Mouse (Mus musculus) myocyte (in vitro differentiated cells): ENCODE results near the gene Krt27.

Experiments
- CEBPB ChIP-seq: IDR thresholded peaks from 2 replicates; pipeline ENCODE4 v1.6.1; 2011; ENCODE audit warnings: mild to moderate bottlenecking, moderate library complexity; ENCODE audit not compliant: poor library complexity, insufficient read depth, severe bottlenecking
- E2F4 ChIP-seq: IDR thresholded peaks from one replicate; pipeline ENCODE4 v1.6.1; 2011; ENCODE audit warnings: mild to moderate bottlenecking, control low read depth, moderate library complexity; ENCODE audit not compliant: insufficient read depth
- MAX ChIP-seq: IDR thresholded peaks from one replicate; pipeline ENCODE4 v1.6.1; 2011; ENCODE audit warnings: low read depth, mild to moderate bottlenecking, control low read depth
- MYOD1 ChIP-seq, 3 experiments: IDR thresholded peaks; one replicate each; pipeline ENCODE4 v1.6.1; 2011; ENCODE audit warnings: control low read depth in 2 of 3, low read depth in 2 of 3, mild to moderate bottlenecking in 2 of 3, moderate library complexity in 1 of 3; ENCODE audit not compliant: insufficient read length in 2 of 3, control insufficient read depth in 1 of 3
- MYOG ChIP-seq, 3 experiments: IDR thresholded peaks; one replicate each; pipeline ENCODE4 v1.6.1; 2011; ENCODE audit warnings: control low read depth in 2 of 3, low read depth in 2 of 3, mild to moderate bottlenecking in 2 of 3; ENCODE audit not compliant: insufficient read length in 2 of 3, control insufficient read depth in 1 of 3, insufficient read depth in 1 of 3
- POLR2A ChIP-seq: IDR thresholded peaks from one replicate; pipeline ENCODE4 v1.6.1; 2011; ENCODE audit warnings: low read depth, mild to moderate bottlenecking, control low read depth, moderate library complexity; ENCODE audit not compliant: insufficient read length
- POLR2AphosphoS2 ChIP-seq: IDR thresholded peaks from one replicate; pipeline ENCODE4 v1.6.1; 2011; ENCODE audit warnings: low read depth, control low read depth; ENCODE audit not compliant: insufficient read length
- REST ChIP-seq: IDR thresholded peaks from one replicate; pipeline ENCODE4 v1.6.1; 2011; ENCODE audit warnings: mild to moderate bottlenecking, control low read depth, moderate library complexity; ENCODE audit not compliant: insufficient read depth, insufficient read length
- TCF12 ChIP-seq: IDR thresholded peaks from one replicate; pipeline ENCODE4 v1.6.1; 2011; ENCODE audit warnings: mild to moderate bottlenecking, control low read depth; ENCODE audit not compliant: poor library complexity, insufficient read depth, severe bottlenecking
- TCF3 ChIP-seq: IDR thresholded peaks from one replicate; pipeline ENCODE4 v1.6.1; 2011; ENCODE audit warnings: low read depth, control low read depth; ENCODE audit not compliant: insufficient read length
- USF1 ChIP-seq: IDR thresholded peaks from one replicate; pipeline ENCODE4 v1.6.1; 2011; ENCODE audit warnings: low read depth, mild to moderate bottlenecking, control low read depth, moderate library complexity

DNA sequence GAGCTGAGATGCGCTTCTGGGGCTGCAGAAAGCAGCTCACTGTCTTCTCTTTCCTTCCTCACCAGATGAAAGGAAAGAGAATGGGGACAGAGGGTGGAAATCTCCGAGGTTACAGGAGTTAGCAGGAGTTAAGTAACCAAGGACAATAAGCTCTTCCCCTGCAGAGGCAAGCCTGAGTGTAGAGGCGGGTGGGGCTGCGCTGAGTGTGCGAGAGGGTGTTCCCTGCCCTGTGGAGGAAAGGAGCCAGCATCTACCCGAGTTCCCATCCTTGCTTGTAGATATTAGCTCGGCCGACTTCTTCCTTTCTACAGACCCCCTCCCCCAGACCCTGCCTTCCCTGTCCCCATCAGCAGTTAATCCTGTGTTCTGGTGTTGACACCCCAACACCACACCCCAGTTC, 47.9 kb upstream of the Krt27 start:
- no peak for TF ChIP-seq POLR2A
- TF ChIP-seq E2F4 = no peak
- TF ChIP-seq POLR2AphosphoS2 = no peak
- TF ChIP-seq MYOG (IDR thresholded peaks at IDR 0.05; ENCODE audit: control insufficient read depth in 1 of 3, insufficient read depth in 1 of 3, insufficient read length in 2 of 3, low read depth in 2 of 3) = no peak
- TF ChIP-seq TCF3 = no peak
- no peak for TF ChIP-seq CEBPB
- TF ChIP-seq TCF12 = no peak
- no peak for TF ChIP-seq REST
- TF ChIP-seq MAX = no peak
- TF ChIP-seq USF1 = no peak
- no peak for TF ChIP-seq MYOD1 (IDR thresholded peaks at IDR 0.05; ENCODE audit: control insufficient read depth in 1 of 3, insufficient read length in 2 of 3, low read depth in 2 of 3)
